ENCODE assay signal across 13 mouse cellular contexts in genomic region chr15:31342496-31342901, GRCm38 (mm10). TPM values are rescaled to one million over a fixed set of nuclear protein-coding genes. Genes with fewer than 3 reads are reported as not detected.
A peak's percentile ranks its signal among the peaks of the same experiment; 100 is the strongest.
DNase-seq lines count a peak whose midpoint lies in the region; ATAC-seq and TF ChIP-seq lines count a peak whose summit lies in the region.
"Had no signal": no experiment of that assay in that cellular context is flagged by ENCODE, and none has a peak within 500 bp of the region (broad histone marks: within the 10 kb centered on the region; RNA-seq: fewer than 3 reads in every experiment).

No protein-coding gene starts in this region.

- no peak for TF ChIP-seq CTCF in lung, postnatal 0 days (IDR thresholded peaks at IDR 0.05)
- no peak for TF ChIP-seq CTCF in forebrain, postnatal 0 days (IDR thresholded peaks at IDR 0.05; ENCODE audit: low read depth)

- 61% methylated on average over 8 of the region's 8 CpGs for WGBS in heart, embryonic 12.5 days
- WGBS in heart, embryonic 16.5 days = 46% methylated on average over 8 of the region's 8 CpGs
- WGBS in lung, postnatal 0 days = 6% methylated on average over 8 of the region's 8 CpGs
- 31% methylated on average over 8 of the region's 8 CpGs for WGBS in forebrain, postnatal 0 days

- no peak overlapping the region for H3K4me2 ChIP-seq in heart, embryonic 12.5 days
- no peak overlapping the region for H3K4me2 ChIP-seq in heart, embryonic 16.5 days (ENCODE audit: low read depth, low read length)
- H3K4me2 ChIP-seq in lung, postnatal 0 days (replicated peaks; ENCODE audit: low read depth, low read length) = 0 out of 2 replicates have a peak overlapping the region, but pooled peaks have one; percentile 0
- H3K4me2 ChIP-seq in forebrain, postnatal 0 days (ENCODE audit: low read depth) = no peak overlapping the region
- H3K4me2 ChIP-seq: forebrain, embryonic 15.5 days; liver, embryonic 13.5 days; neural tube, embryonic 12.5 days had no signal

- no peaks in the 10 kb centered on the region for H3K27me3 ChIP-seq in heart, embryonic 12.5 days (replicated peaks)
- H3K27me3 ChIP-seq in heart, embryonic 16.5 days (ENCODE audit: control insufficient read depth, insufficient read depth, low read length) = no peaks in the 10 kb centered on the region
- no peaks in the 10 kb centered on the region for H3K27me3 ChIP-seq in lung, postnatal 0 days (replicated peaks; ENCODE audit: insufficient read depth, low read length)
- H3K27me3 ChIP-seq in forebrain, postnatal 0 days (ENCODE audit: insufficient read depth, low read length) = no peaks in the 10 kb centered on the region
- H3K27me3 ChIP-seq: forebrain, embryonic 15.5 days; liver, embryonic 13.5 days; neural tube, embryonic 12.5 days had no signal

- no peaks in the 10 kb centered on the region for H3K9me3 ChIP-seq in heart, embryonic 12.5 days (replicated peaks)
- no peaks in the 10 kb centered on the region for H3K9me3 ChIP-seq in heart, embryonic 16.5 days (replicated peaks; ENCODE audit: control insufficient read depth, low read length)
- no peaks in the 10 kb centered on the region for H3K9me3 ChIP-seq in lung, postnatal 0 days (ENCODE audit: low read length)
- H3K9me3 ChIP-seq in forebrain, postnatal 0 days (ENCODE audit: low read length) = no peaks in the 10 kb centered on the region
- H3K9me3 ChIP-seq: forebrain, embryonic 15.5 days; liver, embryonic 13.5 days; neural tube, embryonic 12.5 days had no signal

- DNase-seq in heart, adult 18-20 months = peak; percentile 84 to 86
- peak; percentile 51 for DNase-seq in Muller cell, postnatal 12 days (ENCODE audit: inconsistent ontology term)
- DNase-seq in lung, postnatal 0 days (ENCODE audit: low spot score) = peak; percentile 76
- DNase-seq in frontal cortex, postnatal 36 days (ENCODE audit: low spot score in 2 of 2) = no peak
- DNase-seq in forebrain, postnatal 0 days = no peak
- no peak for DNase-seq in gastrocnemius, postnatal 25 days
- DNase-seq: cerebellum, adult 9-11 months; layer of hippocampus, adult 9-11 months; liver, embryonic 13.5 days had no signal

- H3K36me3 ChIP-seq in heart, embryonic 12.5 days = no peaks in the 10 kb centered on the region
- no peaks in the 10 kb centered on the region for H3K36me3 ChIP-seq in heart, embryonic 16.5 days (ENCODE audit: control insufficient read depth, insufficient read depth)
- no peaks in the 10 kb centered on the region for H3K36me3 ChIP-seq in lung, postnatal 0 days (ENCODE audit: insufficient read depth, low read length)
- no peaks in the 10 kb centered on the region for H3K36me3 ChIP-seq in forebrain, postnatal 0 days (ENCODE audit: insufficient read depth)
- H3K36me3 ChIP-seq: forebrain, embryonic 15.5 days; liver, embryonic 13.5 days; neural tube, embryonic 12.5 days had no signal

- H3K4me3 ChIP-seq in heart, embryonic 12.5 days = no peak overlapping the region
- H3K4me3 ChIP-seq in heart, embryonic 16.5 days (ENCODE audit: low read length) = no peak overlapping the region
- H3K4me3 ChIP-seq in lung, postnatal 0 days (ENCODE audit: low read depth, low read length) = no peak overlapping the region
- no peak overlapping the region for H3K4me3 ChIP-seq in forebrain, postnatal 0 days (ENCODE audit: low read depth, low read length)
- H3K4me3 ChIP-seq: forebrain, embryonic 15.5 days; liver, embryonic 13.5 days; neural tube, embryonic 12.5 days had no signal

- H3K4me1 ChIP-seq in heart, embryonic 12.5 days (replicated peaks) = peaks cover 18% of the 10 kb centered on the region
- H3K4me1 ChIP-seq in heart, embryonic 16.5 days (ENCODE audit: control insufficient read depth, insufficient read depth, low read length) = peaks cover 13% of the 10 kb centered on the region
- H3K4me1 ChIP-seq in lung, postnatal 0 days (ENCODE audit: insufficient read depth, low read depth, low read length) = no peaks in the 10 kb centered on the region; the same call in 1 of the 2 replicates
- H3K4me1 ChIP-seq in forebrain, postnatal 0 days (ENCODE audit: insufficient read depth) = no peaks in the 10 kb centered on the region

- TF ChIP-seq EP300 in lung, postnatal 0 days (IDR thresholded peaks at IDR 0.05) = peak; percentile 75

- no peak for ATAC-seq in heart, embryonic 12.5 days (ENCODE audit: insufficient number of reproducible peaks, low FRiP score)
- ATAC-seq in heart, embryonic 16.5 days (replicated peaks; ENCODE audit: extremely low read depth, insufficient read depth, low FRiP score) = peak; percentile 29
- ATAC-seq in lung, postnatal 0 days = peak; percentile 82
- no peak for ATAC-seq in forebrain, postnatal 0 days
- ATAC-seq: forebrain, embryonic 15.5 days had no signal

- H3K27ac ChIP-seq in heart, embryonic 12.5 days (ENCODE audit: poor library complexity, severe bottlenecking) = no peak overlapping the region
- H3K27ac ChIP-seq in heart, embryonic 16.5 days (ENCODE audit: low read length) = peak overlapping the region; percentile 12; the same call in 1 of the 2 replicates
- H3K27ac ChIP-seq in lung, postnatal 0 days (ENCODE audit: low read length) = peak overlapping the region; percentile 69
- no peak overlapping the region for H3K27ac ChIP-seq in forebrain, postnatal 0 days (ENCODE audit: low read depth, low read length)
- H3K27ac ChIP-seq: forebrain, embryonic 15.5 days; liver, embryonic 13.5 days; neural tube, embryonic 12.5 days had no signal

- H3K9ac ChIP-seq in heart, embryonic 12.5 days = no peak overlapping the region
- no peak overlapping the region for H3K9ac ChIP-seq in heart, embryonic 16.5 days (ENCODE audit: low read length)
- no peak overlapping the region for H3K9ac ChIP-seq in lung, postnatal 0 days (replicated peaks; ENCODE audit: low read depth)
- no peak overlapping the region for H3K9ac ChIP-seq in forebrain, postnatal 0 days
- H3K9ac ChIP-seq: forebrain, embryonic 15.5 days; liver, embryonic 13.5 days; neural tube, embryonic 12.5 days had no signal

RNA-seq across cellular contexts. Expression of gene Ankrd33b, which starts 25.0 kb away (rescaled TPM):
- 10 to 100 TPM; 25.4 to 31.1 TPM for total RNA-seq in heart, adult 18-20 months (2021)
- polyA plus RNA-seq in heart, embryonic 12.5 days (2016; fragmentation: Nextera tagmentation; extraction: Ambion mirVana) = 1.7 and 2.1 TPM in 2 replicates
- 4.6 and 5.4 TPM in 2 replicates for polyA plus RNA-seq in heart, embryonic 16.5 days (2015; fragmentation: Nextera tagmentation; extraction: Ambion mirVana)
- 18.7 and 19.8 TPM in 2 replicates for polyA plus RNA-seq in lung, postnatal 0 days (2015; fragmentation: Nextera tagmentation; extraction: Ambion mirVana)
- 1.3 TPM in 2 replicates for total RNA-seq in forebrain, postnatal 0 days (2014; rRNA removed)
- 1.1 and 1.2 TPM in 2 replicates for polyA plus RNA-seq in forebrain, postnatal 0 days (2015; fragmentation: Nextera tagmentation; extraction: Ambion mirVana)
- 10 to 100 TPM; 17.0 to 25.2 TPM for total RNA-seq in gastrocnemius, postnatal 25 days (2021)

Comparison
In these comparisons a context has a peak if more than half of its experiments do, and no peak if none do; other contexts are left out.
1. ATAC-seq: peak in heart, embryonic 16.5 days (single experiment) and lung, postnatal 0 days (single experiment); none in heart, embryonic 12.5 days (single experiment) and forebrain, postnatal 0 days (single experiment).
2. H3K27ac ChIP-seq: peak in heart, embryonic 16.5 days (single experiment) and lung, postnatal 0 days (single experiment); none in heart, embryonic 12.5 days (single experiment) and forebrain, postnatal 0 days (single experiment).
3. DNase-seq: peak in heart, adult 18-20 months (2 of 2), Muller cell, postnatal 12 days (single experiment) and lung, postnatal 0 days (single experiment); none in frontal cortex, postnatal 36 days (0 of 2), forebrain, postnatal 0 days (single experiment) and gastrocnemius, postnatal 25 days (single experiment).